ENCODE assay signal across 8 mouse cellular contexts in genomic region chr6:108235680-108236123, GRCm38 (mm10). TPM values are rescaled to one million over a fixed set of nuclear protein-coding genes. Genes with fewer than 3 reads are reported as not detected.
DNase-seq lines count a peak whose midpoint lies in the region; ATAC-seq lines count a peak whose summit lies in the region.

No protein-coding gene starts in this region.

- intact Hi-C loops in gastrocnemius, postnatal 14 days (cut with DNase I; ENCODE audit: low total_unique reads), result no loop called here

- H3K9ac ChIP-seq in embryonic facial prominence, embryonic 11.5 days (replicated peaks; ENCODE audit: low read length), result no peak overlapping the region
- no peak overlapping the region for H3K9ac ChIP-seq in limb, embryonic 15.5 days

- no peak overlapping the region for H3K4me2 ChIP-seq in embryonic facial prominence, embryonic 11.5 days (ENCODE audit: low read depth, low read length)
- 0 out of 2 replicates have a peak overlapping the region, but pooled peaks have one; percentile 2 for H3K4me2 ChIP-seq in limb, embryonic 15.5 days

- no peak for ATAC-seq in embryonic facial prominence, embryonic 11.5 days (replicated peaks; ENCODE audit: insufficient number of reproducible peaks, low FRiP score, low TSS enrichment, low read depth)
- no peak for ATAC-seq in limb, embryonic 15.5 days (ENCODE audit: insufficient number of reproducible peaks, low FRiP score, low TSS enrichment, low read depth)
- no peak for ATAC-seq in cerebellum, adult (ENCODE audit: insufficient number of reproducible peaks, low FRiP score, low TSS enrichment)

- 26% methylated on average over 13 of the region's 13 CpGs for WGBS in embryonic facial prominence, embryonic 11.5 days
- WGBS in limb, embryonic 15.5 days, result 26% methylated on average over 13 of the region's 13 CpGs

- peak; percentile 28 for DNase-seq in gastrocnemius, postnatal 14 days
- DNase-seq in gastrocnemius, adult 18-20 months (ENCODE audit: low spot score), result no peak
- peak; percentile 44 for DNase-seq in embryonic facial prominence, embryonic 11.5 days (ENCODE audit: low spot score)
- peak; percentile 45 for DNase-seq in heart, postnatal 4 days
- no peak for DNase-seq in right cerebral cortex, postnatal 36 days (ENCODE audit: low spot score in 2 of 2)
- no peak for DNase-seq in thymus, adult 18-20 months

- peaks cover 7% of the 10 kb centered on the region for H3K4me1 ChIP-seq in embryonic facial prominence, embryonic 11.5 days (ENCODE audit: control insufficient read depth, insufficient read depth, low read length)
- H3K4me1 ChIP-seq in limb, embryonic 15.5 days, result peaks cover 36% of the 10 kb centered on the region

- no peaks in the 10 kb centered on the region for H3K27me3 ChIP-seq in embryonic facial prominence, embryonic 11.5 days (ENCODE audit: control insufficient read depth, insufficient read depth, low read length)
- H3K27me3 ChIP-seq in limb, embryonic 15.5 days, result no peaks in the 10 kb centered on the region

- H3K36me3 ChIP-seq in embryonic facial prominence, embryonic 11.5 days (replicated peaks; ENCODE audit: control insufficient read depth, insufficient read depth, low read depth, low read length), result no peaks in the 10 kb centered on the region
- no peaks in the 10 kb centered on the region for H3K36me3 ChIP-seq in limb, embryonic 15.5 days

- H3K9me3 ChIP-seq in embryonic facial prominence, embryonic 11.5 days (replicated peaks; ENCODE audit: control insufficient read depth, low read length), result no peaks in the 10 kb centered on the region
- no peaks in the 10 kb centered on the region for H3K9me3 ChIP-seq in limb, embryonic 15.5 days

- no peak overlapping the region for H3K27ac ChIP-seq in embryonic facial prominence, embryonic 11.5 days (replicated peaks; ENCODE audit: low read depth, low read length)
- peak overlapping the region; percentile 34 for H3K27ac ChIP-seq in limb, embryonic 15.5 days

- no peak overlapping the region for H3K4me3 ChIP-seq in embryonic facial prominence, embryonic 11.5 days (ENCODE audit: low read depth, low read length)
- no peak overlapping the region for H3K4me3 ChIP-seq in limb, embryonic 15.5 days

RNA-seq across cellular contexts. Expression of gene Itpr1, which starts 22.8 kb away (rescaled TPM):
- total RNA-seq in gastrocnemius, postnatal 14 days (2021), result 10 to 100 TPM; 17.0 to 18.8 TPM
- total RNA-seq in gastrocnemius, adult 18-20 months (2021), result 10 to 100 TPM; 15.1 to 20.0 TPM
- polyA plus RNA-seq in embryonic facial prominence, embryonic 11.5 days (2014; fragmentation: Nextera tagmentation; extraction: Ambion mirVana), result 6.5 and 6.9 TPM in 2 replicates
- total RNA-seq in heart, postnatal 4 days (2021), result 10 to 100 TPM; 71.8 to 73.6 TPM
- polyA plus RNA-seq in limb, embryonic 15.5 days (2015; fragmentation: Nextera tagmentation; extraction: Ambion mirVana), result 7.4 and 9.0 TPM in 2 replicates

RNA-seq across cellular contexts. Expression of gene Sumf1, which starts 50.3 kb away (rescaled TPM):
- total RNA-seq in gastrocnemius, postnatal 14 days (2021), result 1 to 10 TPM; 9.5 TPM
- total RNA-seq in gastrocnemius, adult 18-20 months (2021), result 1 to 10 TPM; 8.4 to 10.0 TPM
- polyA plus RNA-seq in embryonic facial prominence, embryonic 11.5 days (2014; fragmentation: Nextera tagmentation; extraction: Ambion mirVana), result 17.2 and 18.2 TPM in 2 replicates
- 10 to 100 TPM; 18.0 to 21.5 TPM for total RNA-seq in heart, postnatal 4 days (2021)
- polyA plus RNA-seq in limb, embryonic 15.5 days (2015; fragmentation: Nextera tagmentation; extraction: Ambion mirVana), result 24.9 and 25.9 TPM in 2 replicates

Comparison
In these comparisons a context has a peak if more than half of its experiments do, and no peak if none do; other contexts are left out.
1. DNase-seq: peak in gastrocnemius, postnatal 14 days (single experiment), embryonic facial prominence, embryonic 11.5 days (single experiment) and heart, postnatal 4 days (single experiment); none in gastrocnemius, adult 18-20 months (single experiment), right cerebral cortex, postnatal 36 days (0 of 2) and thymus, adult 18-20 months (0 of 2).